Mouse (Mus musculus) CD8-positive naive resting alpha-beta T cell, adult 2 months (primary cell): ENCODE data around the gene Unc5b.

Experiments used
- DNase-seq, 2 experiments: peaks; one replicate each; pipeline ENCODE4 v3.0.0; 2022; ENCODE audit warnings: low read depth in 2 of 2, low spot score in 2 of 2

Gene Unc5b

DNA sequence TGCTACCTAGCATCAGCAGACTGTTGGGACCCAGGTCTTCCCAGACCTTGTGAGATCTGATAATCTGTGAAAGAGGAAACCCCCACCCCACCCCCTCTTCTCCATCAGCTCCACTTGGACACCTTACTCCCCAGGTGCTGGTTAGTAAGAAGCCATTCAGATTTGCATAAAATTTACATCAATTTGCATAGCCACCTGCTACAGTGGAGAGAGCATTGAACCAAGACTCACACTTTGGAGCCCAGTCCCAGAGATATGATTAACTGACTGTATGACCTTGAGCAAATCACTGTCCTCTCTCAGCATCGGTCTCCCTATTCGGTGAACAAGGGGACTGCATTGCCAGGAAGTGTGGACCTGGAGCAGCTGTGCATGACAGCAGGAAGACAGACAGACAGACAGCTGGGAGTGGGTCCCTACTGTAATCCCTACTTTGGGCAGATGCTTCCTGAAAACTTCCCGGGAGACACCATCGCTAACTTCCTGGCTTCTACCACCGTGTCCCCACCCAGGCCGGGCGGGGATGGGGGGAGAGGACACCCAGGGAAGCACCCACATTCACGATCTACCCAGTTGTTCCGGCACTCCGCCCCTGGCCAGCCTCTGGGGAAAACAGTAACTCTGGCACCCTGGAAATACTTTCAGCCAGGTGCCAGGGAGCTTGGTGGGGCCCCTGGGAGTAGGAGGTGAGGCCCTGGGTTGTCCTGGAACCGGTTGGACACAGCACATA, 30.0 kb downstream of the Unc5b start:
- DNase-seq, result no peak

- no peak for DNase-seq
These were observed 30.9 kb downstream of the Unc5b start for GRCm38 (mm10) chr10:60800295-60801167.

GRCm38 (mm10) chr10:60797682-60798422, 33.5 kb downstream of the Unc5b start:
- DNase-seq, result no peak

DNA sequence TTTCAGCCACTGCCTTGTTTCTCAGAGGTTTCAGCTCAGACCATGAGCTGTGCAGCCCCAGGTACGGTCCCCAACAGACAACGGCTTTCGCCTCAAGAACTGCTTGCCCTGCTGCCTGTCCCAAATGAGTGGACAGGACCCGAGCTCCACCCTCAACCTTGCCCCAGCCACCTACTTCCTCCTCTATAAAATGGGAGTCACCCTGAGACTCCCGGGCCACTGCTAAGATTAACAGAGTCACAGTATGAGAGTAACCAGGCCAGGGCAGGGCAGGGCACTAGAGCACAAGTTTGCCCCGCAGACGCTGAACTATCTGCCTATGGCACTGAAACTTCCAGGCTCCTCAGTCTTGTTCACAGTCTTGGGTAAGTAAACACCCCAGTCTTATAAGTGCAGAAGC, 34.9 kb downstream of the Unc5b start:
- DNase-seq, result no peak

GRCm38 (mm10) chr10:60796028-60796427, 35.4 kb downstream of the Unc5b start:
- no peak for DNase-seq

GRCm38 (mm10) chr10:60794792-60795191, 36.6 kb downstream of the Unc5b start:
- no peak for DNase-seq

DNA sequence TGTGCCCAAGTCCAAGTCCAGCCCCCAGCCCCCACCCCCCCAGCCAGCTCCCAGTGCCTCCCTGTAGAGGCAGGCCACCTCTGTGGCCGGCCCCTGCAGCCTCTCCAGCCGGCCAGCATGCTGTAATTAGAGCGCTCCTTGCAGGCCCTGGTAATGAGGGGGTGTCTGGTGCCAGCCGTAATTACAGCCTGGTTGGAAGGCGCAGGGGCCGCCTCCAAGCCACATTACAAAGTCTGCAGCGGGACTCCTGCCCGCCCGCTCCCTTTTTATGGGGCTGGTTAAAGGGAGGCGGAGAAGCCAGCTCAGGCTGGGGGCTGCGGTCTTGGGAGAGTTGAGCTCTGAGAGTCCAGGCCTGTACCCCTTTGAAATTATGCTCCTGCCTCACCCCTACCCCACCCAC, 37.0 kb downstream of the Unc5b start:
- no peak for DNase-seq

- no peak for DNase-seq
These were observed 38.5 kb downstream of the Unc5b start for GRCm38 (mm10) chr10:60792841-60793240.

- no peak for DNase-seq
These were observed 39.0 kb downstream of the Unc5b start for GRCm38 (mm10) chr10:60792365-60792764.

DNA sequence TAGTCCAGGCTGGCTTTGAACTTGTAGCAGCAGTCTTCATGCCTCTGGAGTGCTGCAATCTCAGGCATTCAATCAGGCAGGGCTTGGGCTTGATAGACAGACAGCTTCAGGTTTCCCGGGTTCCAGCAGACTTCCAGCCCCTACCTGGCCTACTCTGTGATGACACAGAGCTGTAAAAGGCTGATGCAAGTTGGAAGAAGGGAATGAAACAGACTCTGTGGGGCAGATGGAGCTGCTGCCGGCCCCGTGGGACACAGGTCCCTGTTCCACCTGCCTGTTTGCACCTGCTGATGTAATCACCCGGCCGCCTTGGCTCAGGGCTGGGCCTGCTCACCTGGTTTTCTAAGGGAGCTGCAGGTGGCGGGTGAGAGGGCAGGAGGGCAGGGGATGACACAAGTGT, 40.5 kb downstream of the Unc5b start:
- DNase-seq, result no peak

- DNase-seq, result no peak
These were observed 43.9 kb downstream of the Unc5b start for GRCm38 (mm10) chr10:60787303-60788074.

DNA sequence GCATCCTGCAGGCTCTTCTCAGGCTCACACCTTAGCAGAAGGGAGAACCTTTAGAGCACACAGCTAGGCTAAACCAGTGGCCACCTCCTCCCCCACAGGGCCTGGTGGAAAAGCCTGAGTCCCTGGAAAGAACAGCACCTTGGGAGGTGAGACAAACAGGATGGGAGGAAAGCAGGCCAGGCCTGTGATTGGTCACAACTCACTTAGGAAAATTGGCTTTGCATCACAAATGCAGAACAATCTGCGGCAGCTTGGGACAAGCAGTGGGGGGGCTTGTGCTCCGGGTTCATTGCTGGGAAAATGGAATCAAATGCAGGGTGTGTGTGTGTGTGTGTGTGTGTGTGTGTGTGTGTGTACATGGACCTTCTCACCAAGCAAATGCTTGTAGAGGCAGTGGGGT, 47.8 kb downstream of the Unc5b start:
- no peak for DNase-seq

DNA sequence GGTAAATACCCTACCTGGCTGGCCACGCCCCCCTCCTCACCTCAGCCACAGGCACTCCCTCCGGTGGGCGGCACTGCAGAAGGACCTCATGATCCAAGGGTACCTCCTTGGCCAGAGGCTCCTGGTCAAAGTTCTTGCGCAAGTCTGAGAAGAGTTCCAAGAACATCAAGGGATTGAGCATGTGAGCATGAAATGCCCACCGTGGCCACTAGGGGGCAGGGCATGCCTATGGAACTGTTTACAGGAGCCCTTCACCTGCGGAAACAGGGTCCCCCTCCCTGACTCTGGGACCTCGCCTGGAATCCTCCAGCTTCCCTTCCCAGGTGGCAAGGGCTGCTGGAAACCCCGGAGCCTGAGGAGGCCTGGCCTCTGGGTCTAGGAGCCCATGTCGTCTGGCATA, 51.8 kb downstream of the Unc5b start:
- peak; percentile 42 to 51 for DNase-seq

DNA sequence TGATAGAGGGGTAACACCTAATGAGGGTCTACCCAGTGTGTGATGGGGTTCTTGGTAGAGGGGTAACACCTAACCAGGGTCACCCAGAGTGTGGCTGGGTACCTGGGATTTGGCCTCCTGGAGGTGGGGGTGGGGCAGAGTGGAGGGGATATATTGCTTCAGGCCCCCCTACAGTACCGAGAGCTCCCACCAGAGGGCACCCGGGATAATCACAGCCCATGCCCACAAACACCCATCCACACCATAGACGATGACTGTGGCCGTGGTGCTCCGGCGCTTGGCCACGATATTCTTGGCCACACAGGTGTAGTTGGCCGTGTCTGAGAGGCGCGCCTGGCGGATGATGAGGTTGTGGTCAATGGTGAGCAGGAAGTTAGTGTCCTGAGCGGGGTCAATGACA, 52.8 kb downstream of the Unc5b start:
- DNase-seq, result no peak

DNA sequence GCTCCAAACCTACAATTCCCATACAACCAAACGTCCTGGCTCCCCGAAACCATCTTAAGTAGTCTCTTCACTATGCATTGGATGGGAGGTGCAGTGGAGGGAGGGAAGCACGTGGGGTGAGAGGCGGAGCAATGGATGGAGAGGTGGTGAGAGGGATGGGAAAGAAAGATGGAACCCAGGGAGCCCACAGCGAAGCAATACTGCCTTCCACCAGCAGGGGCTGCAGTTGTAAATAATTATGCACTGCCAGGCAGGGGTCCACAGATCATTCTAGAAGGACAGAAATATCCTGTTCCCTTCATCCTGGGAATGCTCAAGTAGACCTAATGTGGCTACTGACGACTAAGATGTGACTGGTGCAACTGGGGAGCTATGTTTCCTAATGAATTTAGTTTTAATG, 55.9 kb downstream of the Unc5b start:
- no peak for DNase-seq

DNA sequence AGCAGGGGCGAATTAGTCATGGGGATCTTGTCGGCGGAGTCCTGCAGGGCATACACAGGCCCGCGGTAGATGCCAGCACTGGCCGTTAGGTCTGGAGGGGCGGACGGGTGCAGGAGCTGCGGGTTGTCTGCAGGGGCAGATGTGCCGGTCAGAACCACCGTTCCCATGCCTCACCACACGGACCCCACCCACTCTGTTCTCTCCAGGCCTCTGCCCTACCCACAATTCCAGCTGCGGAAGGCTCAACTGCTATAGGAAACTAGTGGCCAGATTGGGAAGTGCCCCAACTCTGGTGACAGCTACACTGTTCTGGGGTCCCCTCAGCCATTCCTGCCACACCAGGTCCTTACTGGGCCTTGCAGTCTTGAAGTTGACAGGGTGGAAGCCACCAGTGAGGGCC, 56.8 kb downstream of the Unc5b start:
- DNase-seq, result no peak

- no peak for DNase-seq
These were observed 60.5 kb downstream of the Unc5b start for GRCm38 (mm10) chr10:60770855-60771254.

GRCm38 (mm10) chr10:60768614-60769013, 62.8 kb downstream of the Unc5b start:
- no peak for DNase-seq

GRCm38 (mm10) chr10:60767400-60767799, 64.0 kb downstream of the Unc5b start:
- no peak for DNase-seq

DNA sequence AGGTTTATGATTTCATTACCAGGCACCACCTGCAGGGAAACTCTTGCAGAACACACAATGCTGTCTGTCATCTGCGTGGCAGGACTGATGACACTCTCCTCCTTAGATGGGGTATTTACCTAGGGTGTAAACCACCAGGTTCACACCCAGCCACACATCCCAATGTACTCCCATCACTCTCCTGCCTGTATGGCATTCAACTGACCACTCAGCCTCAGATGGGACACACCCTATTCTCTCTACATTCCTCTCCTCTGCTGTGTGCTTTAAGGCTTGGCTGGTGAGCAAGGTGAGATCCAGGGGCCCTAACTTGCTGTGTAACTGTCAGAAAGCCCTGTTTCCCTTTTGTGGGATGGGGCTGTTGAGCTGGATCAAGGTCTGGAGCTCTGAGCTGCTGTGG, 69.3 kb downstream of the Unc5b start:
- no peak for DNase-seq

DNA sequence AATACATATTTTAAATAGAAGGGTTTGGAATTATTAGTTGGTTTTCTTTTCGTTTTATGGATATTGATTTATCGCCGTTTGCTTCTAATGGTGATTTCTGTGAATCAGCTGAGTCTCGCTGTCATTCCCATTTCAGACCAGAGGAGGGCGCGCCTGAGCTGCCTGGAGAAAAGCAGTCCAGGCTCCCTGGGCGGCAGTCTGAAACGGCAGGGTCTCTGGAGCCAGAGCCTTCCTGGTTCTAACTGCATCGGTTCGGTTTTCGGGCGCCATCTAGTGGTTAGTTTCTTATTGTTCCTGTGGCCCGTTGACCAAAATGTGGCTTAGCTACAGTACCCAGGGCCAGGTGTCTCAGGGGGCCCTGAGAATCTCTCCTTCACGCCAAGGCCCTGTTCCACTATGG, 71.0 kb downstream of the Unc5b start:
- DNase-seq, result peak; percentile 88
